7 mouse cellular contexts compared by ENCODE assay signal in genomic region chr12:40445206-40445605, GRCm38 (mm10). TPM values are rescaled to one million over a fixed set of nuclear protein-coding genes. Genes with fewer than 3 reads are reported as not detected.
A peak's percentile ranks its signal among the peaks of the same experiment; 100 is the strongest.
DNase-seq lines count a peak whose midpoint lies in the region; ATAC-seq and TF ChIP-seq lines count a peak whose summit lies in the region.

No protein-coding gene starts in this region.

- under 1% methylated on average over 16 of the region's 16 CpGs for WGBS in embryonic facial prominence, embryonic 14.5 days
- WGBS in hindbrain, postnatal 0 days = 2% methylated on average over 16 of the region's 16 CpGs

- H3K36me3 ChIP-seq in embryonic facial prominence, embryonic 14.5 days (ENCODE audit: control insufficient read depth, insufficient read depth, low read length) = no peaks in the 10 kb centered on the region
- no peaks in the 10 kb centered on the region for H3K36me3 ChIP-seq in hindbrain, postnatal 0 days (ENCODE audit: insufficient read depth, low read length)

- ATAC-seq in CD4-positive, CD25-positive, alpha-beta regulatory T cell, adult 4 months = peak; percentile 13
- peak; percentile 7; the same call in 1 of the 2 replicates for ATAC-seq in embryonic facial prominence, embryonic 14.5 days (ENCODE audit: low read depth)
- ATAC-seq in hindbrain, postnatal 0 days = peak; percentile 40
- ATAC-seq in megakaryocyte, adult 5-6 weeks (ENCODE audit: poor library complexity, severe bottlenecking) = peak; percentile 9
- ATAC-seq in monocyte, adult 5-6 weeks (replicated peaks; ENCODE audit: insufficient number of reproducible peaks, low FRiP score, low TSS enrichment, poor library complexity, severe bottlenecking) = no peak; the same call in 1 of the 2 replicates

- peak overlapping the region; percentile 67 for H3K4me3 ChIP-seq in embryonic facial prominence, embryonic 14.5 days (ENCODE audit: low read depth, low read length)
- peak overlapping the region; percentile 75 for H3K4me3 ChIP-seq in hindbrain, postnatal 0 days (ENCODE audit: low read length)

- H3K4me1 ChIP-seq in embryonic facial prominence, embryonic 14.5 days (ENCODE audit: control insufficient read depth, insufficient read depth, low read length) = peaks cover 28% of the 10 kb centered on the region
- no peaks in the 10 kb centered on the region for H3K4me1 ChIP-seq in hindbrain, postnatal 0 days (ENCODE audit: insufficient read depth, low read length)

- no peaks in the 10 kb centered on the region for H3K9me3 ChIP-seq in embryonic facial prominence, embryonic 14.5 days (ENCODE audit: control insufficient read depth, low read length)
- H3K9me3 ChIP-seq in hindbrain, postnatal 0 days (ENCODE audit: low read length) = no peaks in the 10 kb centered on the region

- H3K27ac ChIP-seq in embryonic facial prominence, embryonic 14.5 days (replicated peaks; ENCODE audit: low read depth, low read length) = peak overlapping the region; percentile 29; the same call in 1 of the 2 replicates
- peak overlapping the region; percentile 48; the same call in 1 of the 2 replicates for H3K27ac ChIP-seq in hindbrain, postnatal 0 days

- no peak for TF ChIP-seq CTCF in hindbrain, postnatal 0 days (IDR thresholded peaks at IDR 0.05; ENCODE audit: low read depth)

- peak overlapping the region; percentile 72 for H3K9ac ChIP-seq in embryonic facial prominence, embryonic 14.5 days (ENCODE audit: low read depth, low read length)
- H3K9ac ChIP-seq in hindbrain, postnatal 0 days (replicated peaks; ENCODE audit: low read length) = peak overlapping the region; percentile 61

- no peaks in the 10 kb centered on the region for H3K27me3 ChIP-seq in embryonic facial prominence, embryonic 14.5 days (replicated peaks; ENCODE audit: control insufficient read depth, insufficient read depth, low read length)
- no peaks in the 10 kb centered on the region for H3K27me3 ChIP-seq in hindbrain, postnatal 0 days (ENCODE audit: insufficient read depth, low read length)

- peak; percentile 71 for DNase-seq in 3T3-L1 (ENCODE audit: low read depth, low spot score)
- DNase-seq in embryonic facial prominence, embryonic 14.5 days (ENCODE audit: low spot score) = peak; percentile 70
- peak; percentile 63 for DNase-seq in hindbrain, postnatal 0 days (ENCODE audit: low spot score)
- DNase-seq in layer of hippocampus, adult 11-12 months (ENCODE audit: low spot score) = no peak

- H3K4me2 ChIP-seq in embryonic facial prominence, embryonic 14.5 days (ENCODE audit: low read depth, low read length) = peak overlapping the region; percentile 89
- peak overlapping the region; percentile 67 for H3K4me2 ChIP-seq in hindbrain, postnatal 0 days (ENCODE audit: low read depth, low read length)

RNA-seq across cellular contexts. Expression of gene Zfp277, which starts 0.5 kb away (rescaled TPM):
- 10 to 100 TPM; 39.8 to 40.1 TPM for polyA plus RNA-seq in CD4-positive, CD25-positive, alpha-beta regulatory T cell, adult 4 months (2017; shearing (Covaris generic))
- polyA plus RNA-seq in embryonic facial prominence, embryonic 14.5 days (2014; fragmentation: Nextera tagmentation; extraction: Ambion mirVana) = 35.7 and 36.6 TPM in 2 replicates
- 21.6 and 24.6 TPM in 2 replicates for total RNA-seq in hindbrain, postnatal 0 days (2014; rRNA removed)
- 31.1 and 32.9 TPM in 2 replicates for polyA plus RNA-seq in hindbrain, postnatal 0 days (2015; fragmentation: Nextera tagmentation; extraction: Ambion mirVana)
- 38.3 and 44.2 TPM in 2 replicates for total RNA-seq in megakaryocyte, adult 5-6 weeks (2015)
- 43.9 and 44.6 TPM in 2 replicates for total RNA-seq in megakaryocyte, adult 5-6 weeks (2017)
- total RNA-seq in monocyte, adult 5-6 weeks (2017) = 28.1 to 46.3 TPM (median 43.7 TPM) in 3 replicates

RNA-seq across cellular contexts. Expression of gene Dock4, which starts 0.5 kb away (rescaled TPM):
- polyA plus RNA-seq in CD4-positive, CD25-positive, alpha-beta regulatory T cell, adult 4 months (2017; shearing (Covaris generic)) = 1 to 10 TPM in 1 of 2 experiments, under 1 TPM in 1; 0.90 to 1.7 TPM
- polyA plus RNA-seq in embryonic facial prominence, embryonic 14.5 days (2014; fragmentation: Nextera tagmentation; extraction: Ambion mirVana) = 8.9 and 9.2 TPM in 2 replicates
- total RNA-seq in hindbrain, postnatal 0 days (2014; rRNA removed) = 25.9 and 30.7 TPM in 2 replicates
- polyA plus RNA-seq in hindbrain, postnatal 0 days (2015; fragmentation: Nextera tagmentation; extraction: Ambion mirVana) = 16.4 and 16.7 TPM in 2 replicates
- 11.4 and 12.2 TPM in 2 replicates for total RNA-seq in megakaryocyte, adult 5-6 weeks (2015)
- total RNA-seq in megakaryocyte, adult 5-6 weeks (2017) = 5.3 and 8.8 TPM in 2 replicates
- total RNA-seq in monocyte, adult 5-6 weeks (2017) = 8.9 to 13.2 TPM (median 9.0 TPM) in 3 replicates
